Mouse (Mus musculus): Measurements from ENCODE around the gene Trim2. TPM values are rescaled to one million over a fixed set of nuclear protein-coding genes. Genes with fewer than 3 reads are reported as not detected.

Trim2 gene
- total and polyA plus RNA-seq, 2 experiments from 2014 or later = 127 to 186 TPM

DNA sequence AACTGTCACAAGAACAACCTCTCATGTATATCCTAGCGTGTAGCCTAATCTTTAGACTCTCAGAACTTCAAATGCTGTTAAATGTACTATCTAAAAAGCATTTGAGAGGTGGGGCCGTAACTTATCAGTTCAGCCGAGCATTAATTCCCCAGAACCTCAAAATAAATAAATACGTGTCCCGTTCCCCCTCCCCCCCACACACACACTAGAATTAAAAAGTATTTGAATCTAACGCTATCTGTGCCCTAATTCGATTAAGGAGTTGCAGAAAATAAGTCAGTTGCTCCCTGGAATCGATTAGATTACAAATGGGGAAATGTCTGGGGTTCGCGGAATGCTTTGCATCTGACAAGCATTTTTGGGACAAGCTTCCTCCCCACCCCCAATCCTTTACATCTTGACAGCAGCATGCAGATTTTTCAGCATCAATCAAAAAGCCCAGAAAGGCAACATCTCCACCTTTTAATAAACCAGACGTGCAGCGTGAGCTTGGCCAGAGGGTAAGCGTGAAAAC, 48.1 kb downstream of the Trim2 start:
- H3K4me2 ChIP-seq (ENCODE audit: low read depth) = peak overlapping the region; percentile 82
- no peaks in the 10 kb centered on the region for H3K27me3 ChIP-seq (ENCODE audit: insufficient read depth, low read length)
- no peak for TF ChIP-seq CTCF (IDR thresholded peaks at IDR 0.05; ENCODE audit: low read depth)
- ATAC-seq (no peak), DNase-seq (peak; percentile 56)
- H3K4me1 ChIP-seq (ENCODE audit: insufficient read depth) = peaks cover 19% of the 10 kb centered on the region; the same call in 1 of the 2 replicates
- H3K36me3 ChIP-seq (ENCODE audit: insufficient read depth) = no peaks in the 10 kb centered on the region
- H3K27ac ChIP-seq (ENCODE audit: low read depth, low read length) = peak overlapping the region; percentile 96
- WGBS = 9% methylated on average over 13 of the region's 13 CpGs
- H3K9ac ChIP-seq = peak overlapping the region; percentile 95
- H3K4me3 ChIP-seq (ENCODE audit: low read depth, low read length) = peak overlapping the region; percentile 76
- H3K9me3 ChIP-seq (ENCODE audit: low read length) = no peaks in the 10 kb centered on the region

DNA sequence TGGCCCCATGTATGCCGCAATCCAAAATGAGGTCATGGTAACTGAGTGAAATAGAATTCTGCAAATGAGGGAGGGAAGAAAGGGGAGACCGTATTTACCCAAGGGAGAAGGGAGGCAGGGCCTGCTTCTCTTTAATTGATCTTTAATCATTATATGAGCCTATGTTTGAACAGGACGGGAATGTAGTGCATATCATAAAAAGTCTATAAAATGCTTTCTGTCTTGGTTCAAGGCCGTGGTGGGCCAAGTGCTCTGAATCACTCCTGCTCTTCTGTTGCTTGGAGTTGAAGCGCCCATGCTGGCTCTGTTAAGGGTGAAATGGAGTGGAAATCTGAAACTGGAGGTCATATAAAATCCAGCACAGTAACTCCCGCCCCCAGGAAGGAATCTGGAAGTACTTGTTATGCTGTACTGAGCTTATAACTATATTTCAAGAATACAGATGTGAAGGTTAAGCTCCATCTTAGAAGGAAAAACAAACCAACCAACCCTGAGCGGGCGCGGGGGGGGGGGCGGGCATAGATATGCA, 48.6 kb downstream of the Trim2 start:
- H3K4me2 ChIP-seq (ENCODE audit: low read depth) = peak overlapping the region; percentile 82
- WGBS = 31% methylated on average over 10 of the region's 10 CpGs
- no peaks in the 10 kb centered on the region for H3K36me3 ChIP-seq (ENCODE audit: insufficient read depth)
- no peaks in the 10 kb centered on the region for H3K9me3 ChIP-seq (ENCODE audit: low read length)
- no peak for ATAC-seq
- peak overlapping the region; percentile 95 for H3K9ac ChIP-seq
- H3K27ac ChIP-seq (ENCODE audit: low read depth, low read length) = peak overlapping the region; percentile 96; the same call in 1 of the 2 replicates
- TF ChIP-seq CTCF (IDR thresholded peaks at IDR 0.05; ENCODE audit: low read depth) = no peak
- H3K27me3 ChIP-seq (ENCODE audit: insufficient read depth, low read length) = no peaks in the 10 kb centered on the region
- H3K4me1 ChIP-seq (ENCODE audit: insufficient read depth) = peaks cover 24% of the 10 kb centered on the region
- peak; percentile 48 for DNase-seq
- H3K4me3 ChIP-seq (ENCODE audit: low read depth, low read length) = peak overlapping the region; percentile 76

DNA sequence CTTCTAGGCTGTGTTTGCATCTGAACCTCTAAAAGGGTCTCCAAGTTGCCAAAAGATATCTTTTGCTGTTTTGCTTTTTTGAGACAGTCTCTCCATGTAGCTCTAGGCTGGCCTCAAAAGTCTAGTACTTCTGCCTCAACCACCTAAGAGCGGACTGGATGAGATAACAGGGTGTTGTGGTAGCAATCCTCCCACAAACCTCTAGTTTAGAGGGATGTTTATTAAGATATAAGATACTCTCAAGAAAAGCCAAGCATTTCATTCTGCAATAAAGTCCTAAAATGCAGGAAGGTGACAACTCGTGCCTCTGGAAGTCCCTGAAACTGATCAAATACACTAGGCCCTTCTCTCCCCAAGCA, 52.2 kb downstream of the Trim2 start:
- no peaks in the 10 kb centered on the region for H3K36me3 ChIP-seq (ENCODE audit: insufficient read depth)
- WGBS = 94% methylated on average over 2 of the region's 2 CpGs
- TF ChIP-seq CTCF (IDR thresholded peaks at IDR 0.05; ENCODE audit: low read depth) = no peak
- ATAC-seq (no peak), DNase-seq (no peak)
- peak overlapping the region; percentile 73 for H3K27ac ChIP-seq (ENCODE audit: low read depth, low read length)
- no peak overlapping the region for H3K9ac ChIP-seq
- no peak overlapping the region for H3K4me2 ChIP-seq (ENCODE audit: low read depth)
- no peak overlapping the region for H3K4me3 ChIP-seq (ENCODE audit: low read depth, low read length)
- no peaks in the 10 kb centered on the region for H3K9me3 ChIP-seq (ENCODE audit: low read length)
- no peaks in the 10 kb centered on the region for H3K27me3 ChIP-seq (ENCODE audit: insufficient read depth, low read length)
- H3K4me1 ChIP-seq (ENCODE audit: insufficient read depth) = peaks cover 21% of the 10 kb centered on the region; the same call in 1 of the 2 replicates

DNA sequence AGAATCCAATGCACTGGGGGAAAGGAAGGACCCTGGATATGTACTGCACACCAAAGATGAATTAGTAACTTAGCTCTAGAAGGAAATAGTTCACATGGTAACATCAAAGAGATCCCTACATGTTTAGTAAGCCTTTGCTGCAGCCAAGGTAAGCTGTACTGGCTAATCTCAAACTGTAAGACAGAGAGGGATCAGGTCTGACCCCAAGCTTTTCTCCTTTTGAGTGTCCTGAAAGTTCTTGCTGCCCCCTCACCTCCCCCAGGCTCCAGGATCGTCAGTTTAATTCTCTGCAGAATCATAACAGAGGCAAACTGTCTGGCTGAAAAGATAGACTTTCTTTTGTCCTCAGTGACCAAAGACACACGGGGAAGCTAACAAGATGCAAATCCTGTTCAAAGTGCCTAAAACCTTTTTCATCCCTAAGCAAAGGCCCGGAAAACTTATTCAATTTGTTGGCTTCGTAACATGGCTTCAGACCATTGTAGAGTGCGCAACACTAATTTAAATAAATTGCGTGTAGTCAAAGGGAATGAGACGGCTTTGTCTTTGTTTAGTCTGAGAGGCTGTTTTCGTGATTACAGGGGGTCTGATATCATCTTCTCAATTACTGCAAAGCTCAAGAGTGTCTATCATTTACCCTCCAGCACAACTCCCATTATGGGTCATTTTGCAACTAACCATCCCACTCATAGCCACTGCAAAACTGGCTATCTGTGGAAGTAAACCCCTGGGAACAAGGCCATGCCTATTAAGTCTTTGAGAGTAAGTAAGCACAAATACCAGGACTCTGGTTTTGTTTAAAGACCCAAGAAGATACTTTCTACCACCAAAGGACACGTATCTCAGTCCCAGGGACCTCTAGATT, 52.8 kb downstream of the Trim2 start:
- DNase-seq (peak; percentile 41), ATAC-seq (no peak)
- H3K4me1 ChIP-seq (ENCODE audit: insufficient read depth) = peaks cover 21% of the 10 kb centered on the region; the same call in 1 of the 2 replicates

DNA sequence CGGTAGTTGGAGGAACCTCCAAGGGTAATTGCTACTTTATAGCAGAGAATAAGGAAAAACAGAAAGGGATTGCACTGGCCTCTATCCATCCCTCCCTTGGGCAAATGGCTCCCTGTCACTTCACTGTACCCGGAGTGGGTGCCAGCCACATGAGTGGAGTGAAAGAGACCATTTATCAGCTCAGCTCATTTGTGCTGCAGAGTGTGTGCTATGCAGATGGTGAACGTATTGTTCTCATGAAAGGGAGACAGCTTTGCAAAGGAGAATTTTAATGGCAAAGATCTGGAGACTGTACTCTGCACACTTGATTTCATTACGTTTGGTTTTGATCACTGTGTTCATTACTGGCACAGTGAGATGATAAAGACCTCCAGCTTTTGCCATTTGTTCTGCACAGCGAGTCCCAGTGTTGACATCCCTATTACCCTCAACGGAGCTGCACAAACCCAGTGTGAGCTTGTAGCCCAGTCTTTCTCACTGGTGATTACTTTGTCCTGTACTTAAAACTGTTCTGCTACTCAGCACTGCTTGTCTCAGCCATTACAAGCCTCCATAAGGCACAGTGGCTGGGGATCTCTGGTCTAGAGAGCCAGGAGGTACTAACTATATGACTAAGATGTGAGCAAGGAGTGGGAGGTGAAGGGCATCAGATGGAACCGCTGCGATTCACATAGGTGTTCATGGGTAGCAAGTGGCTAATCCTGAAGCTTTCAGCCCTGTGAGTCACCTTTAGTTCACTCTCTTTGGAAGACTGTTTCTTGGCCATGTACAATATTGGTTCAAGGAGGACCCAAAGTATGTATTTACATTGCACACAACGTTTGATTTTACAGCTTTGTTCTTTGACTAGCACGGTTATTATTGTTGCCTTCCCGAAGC, 53.7 kb downstream of the Trim2 start:
- no peaks in the 10 kb centered on the region for H3K27me3 ChIP-seq (ENCODE audit: insufficient read depth, low read length)
- ATAC-seq (peak; percentile 94), DNase-seq (peak; percentile 82)
- H3K9me3 ChIP-seq (ENCODE audit: low read length) = no peaks in the 10 kb centered on the region
- no peak for TF ChIP-seq CTCF (IDR thresholded peaks at IDR 0.05; ENCODE audit: low read depth)
- peak overlapping the region; percentile 25 for H3K4me2 ChIP-seq (ENCODE audit: low read depth)
- peak overlapping the region; percentile 73 for H3K27ac ChIP-seq (ENCODE audit: low read depth, low read length)
- WGBS = 25% methylated on average over 11 of the region's 11 CpGs
- no peak overlapping the region; the same call in 1 of the 2 replicates for H3K9ac ChIP-seq
- H3K4me1 ChIP-seq (ENCODE audit: insufficient read depth) = peaks cover 17% of the 10 kb centered on the region; the same call in 1 of the 2 replicates
- no peak overlapping the region for H3K4me3 ChIP-seq (ENCODE audit: low read depth, low read length)
- H3K36me3 ChIP-seq (ENCODE audit: insufficient read depth) = no peaks in the 10 kb centered on the region

More for the DNA sequence above, 52.8 kb downstream of the Trim2 start:
- H3K4me2 ChIP-seq (ENCODE audit: low read depth) = no peak overlapping the region; the same call in 1 of the 2 replicates
- H3K27me3 ChIP-seq (ENCODE audit: insufficient read depth, low read length) = no peaks in the 10 kb centered on the region
- 0 out of 2 replicates have a peak overlapping the region, but pooled peaks have one; percentile 15 for H3K9ac ChIP-seq
- H3K27ac ChIP-seq (ENCODE audit: low read depth, low read length) = peak overlapping the region; percentile 73
- no peaks in the 10 kb centered on the region for H3K9me3 ChIP-seq (ENCODE audit: low read length)
- 18% methylated on average over 9 of the region's 9 CpGs for WGBS
- H3K4me3 ChIP-seq (ENCODE audit: low read depth, low read length) = no peak overlapping the region
- H3K36me3 ChIP-seq (ENCODE audit: insufficient read depth) = no peaks in the 10 kb centered on the region
- no peak for TF ChIP-seq CTCF (IDR thresholded peaks at IDR 0.05; ENCODE audit: low read depth)

DNA sequence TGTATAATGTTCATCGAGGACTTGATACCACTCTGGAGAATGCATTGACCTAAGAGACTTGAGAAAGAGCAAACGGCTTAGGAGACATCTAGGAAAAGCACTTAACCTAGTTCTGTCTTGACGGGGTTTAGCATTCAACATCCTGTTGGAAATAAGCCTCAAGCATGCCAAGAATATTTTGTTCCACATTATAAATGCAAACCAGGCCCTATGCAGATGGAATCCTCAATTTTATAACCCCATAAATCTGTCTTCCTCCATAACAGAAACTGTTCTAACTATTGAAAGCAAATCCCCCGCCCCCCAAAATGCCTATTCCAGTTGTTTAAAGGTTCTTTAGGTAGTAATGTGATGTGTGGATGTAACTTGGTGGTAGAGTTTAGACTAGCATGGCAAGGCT, 55.0 kb downstream of the Trim2 start:
- no peaks in the 10 kb centered on the region for H3K27me3 ChIP-seq (ENCODE audit: insufficient read depth, low read length)
- no peaks in the 10 kb centered on the region for H3K36me3 ChIP-seq (ENCODE audit: insufficient read depth)
- H3K27ac ChIP-seq (ENCODE audit: low read depth, low read length) = 0 out of 2 replicates have a peak overlapping the region, but pooled peaks have one; percentile 73
- no peak overlapping the region for H3K9ac ChIP-seq
- no peak for TF ChIP-seq CTCF (IDR thresholded peaks at IDR 0.05; ENCODE audit: low read depth)
- WGBS = 57% methylated on average over 4 of the region's 4 CpGs
- no peak for ATAC-seq
- no peak overlapping the region for H3K4me2 ChIP-seq (ENCODE audit: low read depth)
- peaks cover 12% of the 10 kb centered on the region; the same call in 1 of the 2 replicates for H3K4me1 ChIP-seq (ENCODE audit: insufficient read depth)
- no peaks in the 10 kb centered on the region for H3K9me3 ChIP-seq (ENCODE audit: low read length)
- no peak for DNase-seq
- no peak overlapping the region for H3K4me3 ChIP-seq (ENCODE audit: low read depth, low read length)

Measured in forebrain, postnatal 0 days (tissue).